Mouse (Mus musculus): ENCODE results near the gene Fam168b.

GRCm38 (mm10) chr1:34851562-34851961 is 8.7 kb upstream of the Fam168b start:
- TF ChIP-seq POLR2A (IDR thresholded peaks at IDR 0.05; ENCODE audit: extremely low read depth, insufficient read depth, low read length): no peak
- no peak for TF ChIP-seq CTCF (IDR thresholded peaks at IDR 0.05; ENCODE audit: extremely low read depth, insufficient read depth, low read length)
